Mouse (Mus musculus): ENCODE results near the gene Elane.

Gene Elane

GRCm38 (mm10) chr10:79886054-79886453, at the start of gene Elane:
TSS of gene Elane (plus strand) at chr10:79886247.
- DNase-seq: no peak

GRCm38 (mm10) chr10:79836918-79837317, 49.1 kb upstream of the Elane start:
- DNase-seq: no peak

- no peak for DNase-seq
Observed at GRCm38 (mm10) chr10:79838151-79838550, 47.9 kb upstream of the Elane start.

- no peak for DNase-seq
Observed at GRCm38 (mm10) chr10:79840091-79840490, 46.0 kb upstream of the Elane start.

GRCm38 (mm10) chr10:79840644-79841551, 45.1 kb upstream of the Elane start:
- DNase-seq: peak; percentile 74

GRCm38 (mm10) chr10:79842322-79842721, 43.7 kb upstream of the Elane start:
- DNase-seq: no peak

- DNase-seq: no peak
Observed at GRCm38 (mm10) chr10:79843476-79843875, 42.6 kb upstream of the Elane start.

- DNase-seq: no peak
Observed at GRCm38 (mm10) chr10:79846553-79846952, 39.5 kb upstream of the Elane start.

GRCm38 (mm10) chr10:79849941-79850628, 36.0 kb upstream of the Elane start:
- no peak for DNase-seq

- DNase-seq: no peak
Observed at GRCm38 (mm10) chr10:79851653-79852052, 34.4 kb upstream of the Elane start.

- peak; percentile 58 for DNase-seq
Observed at GRCm38 (mm10) chr10:79852107-79852789, 33.8 kb upstream of the Elane start.

GRCm38 (mm10) chr10:79852827-79853226, 33.2 kb upstream of the Elane start:
- no peak for DNase-seq

- DNase-seq: peak; percentile 98
Observed at GRCm38 (mm10) chr10:79853392-79853791, 32.7 kb upstream of the Elane start.

- DNase-seq: peak; percentile 99
Observed at GRCm38 (mm10) chr10:79853860-79854795, 31.9 kb upstream of the Elane start, which contains the start of gene Ptbp1. TSS of gene Ptbp1 (plus strand) at chr10:79854427.

- peak; percentile 74 for DNase-seq
Observed at GRCm38 (mm10) chr10:79854801-79855541, 31.1 kb upstream of the Elane start.

- DNase-seq: no peak
Observed at GRCm38 (mm10) chr10:79855558-79856184, 30.4 kb upstream of the Elane start.

- DNase-seq: no peak
Observed at GRCm38 (mm10) chr10:79856280-79856679, 29.8 kb upstream of the Elane start.

GRCm38 (mm10) chr10:79856704-79857451, 29.2 kb upstream of the Elane start:
- DNase-seq: no peak

- peak; percentile 86 for DNase-seq
Observed at GRCm38 (mm10) chr10:79857452-79857811, 28.6 kb upstream of the Elane start.

- no peak for DNase-seq
Observed at GRCm38 (mm10) chr10:79857894-79858293, 28.2 kb upstream of the Elane start.

Measured in lung, postnatal 14 days (tissue).